Mouse (Mus musculus) right cerebral cortex, adult 18-20 months (tissue): ENCODE results near the gene Clec4b1.
"Not testable (repeated sequence)": the region's sequence is repeated elsewhere in the genome, so short reads cannot be mapped to it uniquely, and the experiment has no call there.

ENCODE experiments used
- DNase-seq: peaks from one replicate; pipeline ENCODE4 v3.0.0; 2022; ENCODE audit warnings: mixed read lengths

Gene Clec4b1

GRCm38 (mm10) chr6:123049742-123050372 is at the start of gene Clec4b1:
Clec4b1 (plus strand) TSS chr6:123049962.
- DNase-seq = no peak

- DNase-seq = not testable (repeated sequence)
Observed at GRCm38 (mm10) chr6:123004696-123005095, 45.1 kb upstream of the Clec4b1 start.

- DNase-seq = peak; percentile 0
Observed at GRCm38 (mm10) chr6:123005591-123005990, 44.2 kb upstream of the Clec4b1 start.

GRCm38 (mm10) chr6:123095125-123095843 is 45.5 kb downstream of the Clec4b1 start:
- no peak for DNase-seq

GRCm38 (mm10) chr6:123106128-123106527 is 56.4 kb downstream of the Clec4b1 start, which contains the start of gene Clec4a2:
Clec4a2 (plus strand) TSS chr6:123106428.
- DNase-seq = not testable (repeated sequence)
